Mouse (Mus musculus) regulatory T cell (primary cell): Measurements from ENCODE around the gene Cacnb3.

Experiments
- in situ Hi-C: fragments of 300-600 bp; cut with MboI, MseI; formaldehyde crosslinking; loops from one replicate; pipeline ENCODE4 v1.15.1; 2025; ENCODE audit warnings: high pct_unique_total_duplicates

Gene Cacnb3

DNA sequence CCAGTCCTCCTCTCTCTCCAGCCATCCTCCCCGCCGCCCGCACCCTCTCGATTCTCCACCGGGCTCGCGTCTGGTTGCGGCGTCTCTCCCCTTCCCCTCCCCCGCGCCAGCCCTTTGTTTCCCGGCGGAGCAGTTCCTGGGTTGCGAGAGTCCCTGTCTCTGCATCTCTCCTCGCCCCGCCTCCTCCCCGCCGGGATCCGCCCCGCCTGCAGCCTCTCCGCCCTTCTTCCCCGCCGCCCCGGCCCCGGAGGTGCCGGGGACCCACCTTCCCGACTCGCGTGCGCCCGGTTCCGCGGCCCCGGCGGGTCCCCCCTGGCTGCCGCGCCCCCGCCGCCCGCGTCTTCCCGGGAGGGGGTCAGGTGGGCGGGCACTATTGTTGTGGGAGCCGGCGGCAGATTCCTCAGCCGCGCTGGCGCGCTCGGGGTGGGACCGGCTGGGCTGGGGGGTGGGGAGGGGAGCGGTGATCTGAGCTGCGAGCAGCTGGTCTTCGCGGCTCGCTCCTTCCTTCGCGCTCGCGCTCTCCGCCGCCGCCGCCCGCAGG is 4.0 kb downstream of the Cacnb3 start:
- in situ Hi-C loops, result loop anchor here (5.0 kb wide), 1 partner anchor 122 kb away; no protein-coding TSS in a partner anchor

- in situ Hi-C loops, result no loop called here
These were observed 4.7 kb downstream of the Cacnb3 start for GRCm38 (mm10) chr15:98635291-98635841.

DNA sequence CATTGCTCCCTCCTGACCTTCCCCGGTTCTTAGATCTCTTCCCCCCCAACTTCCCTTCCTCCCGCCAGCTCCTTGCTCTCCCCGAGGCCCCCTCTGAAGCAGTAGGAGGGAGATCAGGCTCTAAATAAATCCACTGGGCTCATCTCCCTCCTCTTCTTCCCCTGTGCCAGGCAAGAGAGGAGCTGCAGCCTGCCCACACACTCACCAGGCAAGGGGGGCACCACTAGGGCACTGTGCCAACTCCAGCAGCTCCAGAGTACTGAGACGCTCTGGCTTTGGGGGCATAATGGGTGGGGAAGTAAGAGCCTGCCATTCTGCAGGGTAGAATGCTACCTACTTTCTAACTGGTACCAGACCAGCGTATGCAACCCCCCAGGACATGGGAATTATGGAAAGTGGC is 5.9 kb downstream of the Cacnb3 start:
- in situ Hi-C loops, result no loop called here

DNA sequence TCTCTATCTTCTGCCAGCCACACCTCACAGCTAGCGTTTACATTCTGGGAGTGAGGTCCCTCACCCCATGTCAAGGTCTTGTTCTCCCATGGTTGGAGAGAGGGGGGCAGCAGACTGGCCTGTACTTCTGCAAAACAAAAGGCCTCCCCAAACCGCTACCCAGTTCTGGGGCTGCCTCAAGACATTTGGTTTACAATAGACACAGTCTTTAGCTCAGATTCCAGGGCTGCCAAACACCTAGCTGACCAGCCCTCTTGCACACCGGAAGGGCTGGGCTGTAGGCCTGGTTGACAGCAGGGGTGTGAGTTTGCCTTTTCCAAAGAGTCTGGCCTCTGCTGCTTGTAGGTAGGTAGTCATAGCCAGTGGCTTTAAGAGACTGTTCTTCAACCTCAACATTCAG is 6.5 kb downstream of the Cacnb3 start:
- in situ Hi-C loops, result no loop called here

GRCm38 (mm10) chr15:98640157-98640556 is 9.5 kb downstream of the Cacnb3 start:
- in situ Hi-C loops, result no loop called here

DNA sequence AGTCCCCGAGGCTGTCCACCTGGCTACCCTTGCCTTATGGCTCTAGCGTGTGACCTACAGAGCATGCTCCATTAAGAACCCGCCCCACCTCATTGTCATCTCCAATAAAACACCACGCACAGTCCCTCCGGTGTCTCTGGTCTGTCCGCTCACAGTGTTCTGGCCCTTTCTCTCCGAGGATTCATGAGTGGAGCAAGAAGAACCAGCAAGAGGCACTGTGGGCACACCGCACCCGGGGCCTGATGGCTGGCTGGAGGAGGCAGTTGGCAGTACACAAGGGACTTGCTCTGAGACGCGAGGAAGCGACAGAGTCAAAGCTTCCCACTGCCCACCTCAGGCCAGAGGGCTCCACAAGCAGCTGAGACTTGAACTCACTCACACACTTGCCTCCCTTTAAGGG is 13.8 kb downstream of the Cacnb3 start:
- in situ Hi-C loops, result no loop called here

- in situ Hi-C loops, result no loop called here
These were observed 14.7 kb downstream of the Cacnb3 start for GRCm38 (mm10) chr15:98645057-98646026.

DNA sequence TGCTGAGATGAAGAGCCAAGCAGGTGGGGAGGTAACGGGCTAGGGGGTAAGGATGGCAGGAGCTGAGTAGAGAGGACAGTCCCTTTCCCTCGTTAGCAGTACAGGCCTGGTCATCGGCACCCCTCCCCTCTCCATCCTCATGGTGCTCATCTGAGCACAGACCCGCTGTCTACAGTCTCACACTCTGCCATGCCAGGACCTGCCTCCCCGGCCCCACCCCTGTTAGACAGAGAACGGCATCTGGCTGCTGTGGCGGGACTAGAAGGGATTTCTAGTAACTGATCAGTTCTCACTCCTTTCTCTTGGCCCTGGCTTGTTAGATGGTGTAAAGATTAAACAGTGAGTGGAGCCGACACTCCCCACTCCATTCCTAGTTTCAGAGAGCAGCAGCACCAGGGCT is 16.1 kb downstream of the Cacnb3 start:
- in situ Hi-C loops, result no loop called here

GRCm38 (mm10) chr15:98647308-98647707 is 16.7 kb downstream of the Cacnb3 start:
- in situ Hi-C loops, result no loop called here

- in situ Hi-C loops, result no loop called here
These were observed 17.4 kb downstream of the Cacnb3 start for GRCm38 (mm10) chr15:98648071-98648470.

- in situ Hi-C loops, result loop anchor here (5.0 kb wide), 1 partner anchor 41 kb away; no protein-coding TSS in a partner anchor
These were observed 20.8 kb downstream of the Cacnb3 start for GRCm38 (mm10) chr15:98651431-98651830.

GRCm38 (mm10) chr15:98652174-98652573 is 21.5 kb downstream of the Cacnb3 start:
- in situ Hi-C loops, result loop anchor here (5.0 kb wide), 1 partner anchor 40 kb away; no protein-coding TSS in a partner anchor

DNA sequence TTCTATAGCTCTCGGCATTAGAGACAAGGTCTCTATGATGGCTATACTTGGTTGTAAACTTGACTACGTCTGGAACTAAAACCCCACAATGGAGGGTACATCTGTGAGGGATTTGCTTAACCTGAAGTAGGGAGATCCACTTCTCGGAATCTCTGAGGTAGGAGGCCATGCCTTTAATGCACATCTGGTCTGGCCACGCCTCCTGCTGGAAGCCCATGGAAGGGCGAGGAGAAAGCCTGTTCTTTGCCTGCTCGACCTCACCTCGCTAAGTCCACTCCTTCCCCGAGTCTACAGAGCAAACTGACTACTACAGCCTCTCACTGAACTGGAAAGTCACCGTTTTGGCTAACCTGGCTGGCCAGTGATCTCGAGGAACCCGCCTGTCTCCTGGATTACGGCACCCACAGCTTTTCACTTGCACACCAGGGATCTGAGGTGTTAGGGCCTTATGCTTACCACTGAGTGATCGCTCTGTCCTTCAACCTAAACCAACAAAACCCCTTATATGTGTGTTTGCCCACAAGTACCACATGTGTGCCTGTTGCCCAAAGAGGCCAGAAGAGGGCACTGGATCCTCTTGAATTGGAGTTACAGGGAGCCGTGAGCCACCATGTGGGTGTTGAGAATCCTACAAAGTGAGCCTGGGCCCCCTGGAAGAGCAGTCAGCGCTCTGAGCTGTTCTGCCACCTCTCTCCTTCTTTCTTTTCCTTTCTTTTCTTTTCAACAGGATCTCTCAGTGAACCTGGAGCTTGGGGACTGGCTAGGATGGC is 26.5 kb downstream of the Cacnb3 start:
- in situ Hi-C loops, result no loop called here

DNA sequence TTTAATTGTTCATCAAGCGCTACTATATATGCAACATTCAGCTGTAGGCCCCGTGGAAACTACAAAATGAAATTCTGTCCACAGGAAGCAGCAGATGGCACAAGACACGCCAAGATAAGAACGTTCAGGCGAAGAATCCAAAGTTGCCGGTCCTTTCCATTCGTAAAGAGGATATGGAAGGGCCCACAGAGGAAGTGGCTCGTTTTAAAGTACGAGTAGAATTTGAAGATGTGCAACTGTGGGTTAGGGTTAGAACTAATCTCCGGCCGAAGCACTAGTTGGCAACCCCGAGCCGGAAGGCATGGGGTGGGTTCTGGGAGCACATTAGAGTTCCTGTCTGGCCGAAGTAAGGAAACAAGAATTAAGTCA is 31.5 kb downstream of the Cacnb3 start:
- in situ Hi-C loops, result no loop called here

- in situ Hi-C loops, result no loop called here
These were observed 32.2 kb downstream of the Cacnb3 start, which contains the start of gene Ddx23 for GRCm38 (mm10) chr15:98662567-98663545. Ddx23 (minus strand) TSS chr15:98662894.

GRCm38 (mm10) chr15:98664042-98664907 is 33.6 kb downstream of the Cacnb3 start:
- in situ Hi-C loops, result no loop called here

DNA sequence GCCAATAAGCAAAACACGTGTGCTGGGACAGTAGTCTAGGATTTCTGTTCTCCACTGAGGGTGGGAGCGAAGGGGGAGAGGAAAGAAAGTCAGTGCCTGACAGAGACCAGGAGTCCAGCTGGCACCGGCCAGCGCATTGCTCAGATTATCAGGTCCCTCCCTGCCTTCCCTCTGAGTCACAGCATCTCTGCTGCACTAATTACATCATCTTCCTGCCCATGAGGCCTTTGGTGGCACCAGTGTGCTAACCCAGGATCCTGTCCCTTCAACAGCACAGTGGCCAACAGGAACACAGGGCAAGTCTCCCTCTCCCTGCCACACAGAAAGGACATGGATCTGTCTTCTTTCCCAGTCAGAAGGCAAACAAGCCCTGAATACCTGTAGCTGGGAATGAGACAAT is 42.0 kb downstream of the Cacnb3 start:
- in situ Hi-C loops, result loop anchor here (5.0 kb wide), 1 partner anchor 35 kb away; the partner anchor contains the start of gene Ccdc65

DNA sequence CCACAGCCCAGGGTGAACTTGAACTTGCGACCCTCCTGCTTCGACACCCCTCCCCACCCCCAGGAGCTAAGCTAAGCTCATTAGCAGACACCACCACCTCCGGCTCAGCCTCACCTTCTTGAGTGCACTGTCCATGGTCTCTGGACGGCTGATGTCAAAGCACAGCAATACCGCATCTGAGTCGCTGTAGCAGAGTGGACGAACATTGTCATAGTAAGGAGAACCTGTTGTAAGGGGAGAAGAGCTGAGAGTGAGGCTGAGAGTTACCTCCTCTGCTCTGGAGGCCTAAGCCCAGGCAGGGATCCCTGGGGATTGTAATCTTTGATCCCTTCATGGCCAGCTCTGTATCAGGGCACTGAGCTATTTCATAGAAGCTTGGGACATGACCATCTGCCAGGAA is 43.1 kb downstream of the Cacnb3 start:
- in situ Hi-C loops, result loop anchor here (5.0 kb wide), 1 partner anchor 34 kb away; the partner anchor contains the start of gene Ccdc65

GRCm38 (mm10) chr15:98674284-98674993 is 43.8 kb downstream of the Cacnb3 start:
- in situ Hi-C loops, result loop anchor here (5.0 kb wide), 1 partner anchor 33 kb away; the partner anchor contains the start of gene Ccdc65
